Mouse (Mus musculus) cerebellum, adult 2 months (tissue): ENCODE measurements around the gene Fbrsl1.

Source experiments
- CTCF ChIP-seq: fragments of 200-500 bp; IDR thresholded peaks from 2 replicates; pipeline ENCODE4 v1.5.1; 2011; ENCODE audit warnings: low read depth, mild to moderate bottlenecking, control low read depth, low read length, moderate library complexity, borderline replicate concordance; ENCODE audit not compliant: insufficient read depth
- POLR2A ChIP-seq: fragments of 200-500 bp; IDR thresholded peaks from 2 replicates; pipeline ENCODE4 v1.6.1; 2011; ENCODE audit warnings: low read length, control low read depth, borderline replicate concordance; ENCODE audit not compliant: insufficient read depth

- TF ChIP-seq POLR2A (no peak), CTCF (no peak)
These were observed 61.0 kb downstream of the Fbrsl1 start for GRCm38 (mm10) chr5:110387332-110387731.
